Mouse (Mus musculus) heart, embryonic 16.5 days (tissue): ENCODE results near the gene Olfr1019. TPM values are rescaled to one million over a fixed set of nuclear protein-coding genes. Genes with fewer than 3 reads are reported as not detected.

Experiments
- ATAC-seq: fragments of 200-750 bp; cut with Nextera tagmentation; replicated peaks from 2 replicates; pipeline ENCODE4 v1.8.0; 2017; ENCODE audit warnings: moderate number of reproducible peaks; ENCODE audit not compliant: insufficient read depth, low FRiP score; ENCODE audit errors: extremely low read depth
- H3K27ac ChIP-seq: fragments of 300-500 bp; sonication (generic); 2 replicates; pipeline ENCODE4 v1.5.1; 2014; ENCODE audit warnings: mild to moderate bottlenecking, low read length, control low read depth, moderate library complexity
- H3K27me3 ChIP-seq: fragments of 300-500 bp; sonication (generic); 2 replicates; pipeline ENCODE4 v1.6.1; 2014; ENCODE audit warnings: low read length, mixed read lengths; ENCODE audit not compliant: control insufficient read depth, insufficient read depth
- H3K36me3 ChIP-seq: fragments of 300-500 bp; sonication (generic); 2 replicates; pipeline ENCODE4 v1.6.1; 2014; ENCODE audit not compliant: control insufficient read depth, insufficient read depth
- H3K4me1 ChIP-seq: fragments of 300-500 bp; sonication (generic); 2 replicates; pipeline ENCODE4 v1.6.1; 2014; ENCODE audit warnings: low read length, mixed read lengths; ENCODE audit not compliant: control insufficient read depth, insufficient read depth
- H3K4me2 ChIP-seq: fragments of 300-500 bp; sonication (generic); 2 replicates; pipeline ENCODE4 v1.6.1; 2014; ENCODE audit warnings: low read depth, mild to moderate bottlenecking, control low read depth, low read length
- H3K4me3 ChIP-seq: fragments of 300-500 bp; sonication (generic); 2 replicates; pipeline ENCODE4 v1.5.1; 2014; ENCODE audit warnings: mild to moderate bottlenecking, control low read depth, low read length
- H3K9ac ChIP-seq: fragments of 300-500 bp; sonication (generic); 2 replicates; pipeline ENCODE4 v1.6.1; 2014; ENCODE audit warnings: low read length, control low read depth
- H3K9me3 ChIP-seq: fragments of 300-500 bp; sonication (generic); replicated peaks from 2 replicates; pipeline ENCODE4 v1.6.1; 2016; ENCODE audit warnings: low read length; ENCODE audit not compliant: control insufficient read depth
- WGBS: fragments of 180-500 bp; shearing (Covaris S2); extraction: QIAGEN DNeasy Blood & Tissue Kit; methylation state at CpG from one replicate; pipeline ENCODE4 v1.1.7; 2014; 5-methylcytosine and 5-hydroxymethylcytosine counted together
- polyA plus RNA-seq: library from polyadenylated mRNA; unstranded; fragments of >200 nt; fragmentation: Nextera tagmentation; extraction: Ambion mirVana; gene quantifications from 2 replicates; pipeline ENCODE4 v1.2.1, GENCODE M21; 2015

The Olfr1019 gene
- not detected in 2 replicates for polyA plus RNA-seq

GRCm38 (mm10) chr2:85845383-85845782 lies at the start of gene Olfr1019:
TSS of gene Olfr1019 (minus strand) at chr2:85845483.
- no peak within 1 kb of the TSS for H3K27ac ChIP-seq
- no peaks in the 10 kb centered on the region; the same call in 1 of the 2 replicates for H3K9me3 ChIP-seq
- no peaks in the 10 kb centered on the region for H3K27me3 ChIP-seq
- no peaks in the 10 kb centered on the region for H3K36me3 ChIP-seq
- ATAC-seq, result no peak
- H3K4me3 ChIP-seq, result no peak within 1 kb of the TSS
- H3K4me2 ChIP-seq, result no peak within 1 kb of the TSS
- no peak within 1 kb of the TSS for H3K9ac ChIP-seq
- no peaks in the 10 kb centered on the region for H3K4me1 ChIP-seq

GRCm38 (mm10) chr2:85885340-85885739 lies 40.1 kb upstream of the Olfr1019 start, which contains the start of gene Olfr1023:
TSS of gene Olfr1023 (plus strand) at chr2:85885640.
- Histone ChIP-seq H3K9ac (no peak within 1 kb of the TSS), H3K4me2 (no peak within 1 kb of the TSS), H3K4me1 (no peaks in the 10 kb centered on the region), H3K36me3 (no peaks in the 10 kb centered on the region), H3K9me3 (no peaks in the 10 kb centered on the region), H3K4me3 (no peak within 1 kb of the TSS), H3K27ac (no peak within 1 kb of the TSS), H3K27me3 (no peaks in the 10 kb centered on the region)
- WGBS, result 68% methylated on average over 2 of the region's 2 CpGs
- ATAC-seq, result no peak

GRCm38 (mm10) chr2:85868294-85868693 lies 23.0 kb upstream of the Olfr1019 start, which contains the start of gene Olfr1022:
TSS of gene Olfr1022 (plus strand) at chr2:85868594.
- no peak within 1 kb of the TSS for H3K4me3 ChIP-seq
- no peaks in the 10 kb centered on the region for H3K4me1 ChIP-seq
- H3K4me2 ChIP-seq, result no peak within 1 kb of the TSS
- no peak for ATAC-seq
- 37% methylated on average over 2 of the region's 2 CpGs for WGBS
- no peaks in the 10 kb centered on the region for H3K27me3 ChIP-seq
- no peak within 1 kb of the TSS for H3K27ac ChIP-seq
- no peak within 1 kb of the TSS for H3K9ac ChIP-seq
- H3K9me3 ChIP-seq, result no peaks in the 10 kb centered on the region
- no peaks in the 10 kb centered on the region for H3K36me3 ChIP-seq

GRCm38 (mm10) chr2:85846730-85847129 lies 1.4 kb upstream of the Olfr1019 start, which contains the start of gene Olfr1020:
TSS of gene Olfr1020 (plus strand) at chr2:85847030.
- no peak for ATAC-seq
- Histone ChIP-seq H3K4me2 (no peak within 1 kb of the TSS), H3K9ac (no peak within 1 kb of the TSS), H3K27ac (no peak within 1 kb of the TSS), H3K4me1 (no peaks in the 10 kb centered on the region), H3K27me3 (no peaks in the 10 kb centered on the region), H3K4me3 (no peak within 1 kb of the TSS), H3K9me3 (no peaks in the 10 kb centered on the region), H3K36me3 (no peaks in the 10 kb centered on the region)
- WGBS, result 79% methylated on average over 1 of the region's 1 CpGs

- H3K4me1 ChIP-seq, result no peaks in the 10 kb centered on the region
- H3K27me3 ChIP-seq, result no peaks in the 10 kb centered on the region
These were observed 27.1 kb downstream of the Olfr1019 start, which contains the start of gene Olfr1018 for GRCm38 (mm10) chr2:85818179-85818578. TSS of gene Olfr1018 (plus strand) at chr2:85818479.

GRCm38 (mm10) chr2:85804501-85804900 lies 40.8 kb downstream of the Olfr1019 start:
- no peaks in the 10 kb centered on the region for H3K27me3 ChIP-seq
- no peaks in the 10 kb centered on the region for H3K36me3 ChIP-seq
- H3K9ac ChIP-seq, result no peak overlapping the region
- no peak overlapping the region for H3K4me2 ChIP-seq
- H3K4me3 ChIP-seq, result no peak overlapping the region
- no peaks in the 10 kb centered on the region for H3K4me1 ChIP-seq
- 63% methylated on average over 4 of the region's 4 CpGs for WGBS
- no peak for ATAC-seq
- no peaks in the 10 kb centered on the region for H3K9me3 ChIP-seq
- no peak overlapping the region for H3K27ac ChIP-seq

More at GRCm38 (mm10) chr2:85818179-85818578, 27.1 kb downstream of the Olfr1019 start, which contains the start of gene Olfr1018:
- Histone ChIP-seq H3K9me3 (no peaks in the 10 kb centered on the region), H3K27ac (no peak within 1 kb of the TSS), H3K4me2 (no peak within 1 kb of the TSS), H3K4me3 (no peak within 1 kb of the TSS), H3K36me3 (no peaks in the 10 kb centered on the region), H3K9ac (no peak within 1 kb of the TSS)
- ATAC-seq, result no peak

- no peak for ATAC-seq
- WGBS, result 89% methylated on average over 2 of the region's 2 CpGs
These were observed 42.8 kb downstream of the Olfr1019 start, which contains the start of gene Olfr1016 for GRCm38 (mm10) chr2:85802444-85802843. TSS of gene Olfr1016 (minus strand) at chr2:85802544.

GRCm38 (mm10) chr2:85792331-85792730 lies 53.0 kb downstream of the Olfr1019 start:
- Histone ChIP-seq H3K4me3 (no peak overlapping the region), H3K4me2 (no peak overlapping the region), H3K9me3 (no peaks in the 10 kb centered on the region), H3K27ac (no peak overlapping the region), H3K9ac (no peak overlapping the region), H3K27me3 (no peaks in the 10 kb centered on the region), H3K4me1 (no peaks in the 10 kb centered on the region), H3K36me3 (no peaks in the 10 kb centered on the region)
- 44% methylated on average over 2 of the region's 2 CpGs for WGBS
- ATAC-seq, result no peak

More at GRCm38 (mm10) chr2:85802444-85802843, 42.8 kb downstream of the Olfr1019 start, which contains the start of gene Olfr1016:
- Histone ChIP-seq H3K9ac (no peak within 1 kb of the TSS), H3K4me2 (no peak within 1 kb of the TSS), H3K4me3 (no peak within 1 kb of the TSS), H3K36me3 (no peaks in the 10 kb centered on the region), H3K27ac (no peak within 1 kb of the TSS), H3K27me3 (no peaks in the 10 kb centered on the region), H3K4me1 (no peaks in the 10 kb centered on the region), H3K9me3 (no peaks in the 10 kb centered on the region)
